Mouse (Mus musculus) midbrain, postnatal 0 days (tissue): ENCODE data around the gene Dock1. TPM values are rescaled to one million over a fixed set of nuclear protein-coding genes. Genes with fewer than 3 reads are reported as not detected.

Experiments
- ATAC-seq: fragments of 200-750 bp; cut with Nextera tagmentation; 2 replicates; pipeline ENCODE4 v1.8.0; 2017; ENCODE audit warnings: moderate number of reproducible peaks, mild to moderate bottlenecking, moderate TSS enrichment, moderate library complexity; ENCODE audit not compliant: low FRiP score
- DNase-seq: peaks from one replicate; pipeline ENCODE4 v3.0.0-alpha.2; 2015; ENCODE audit warnings: low spot score
- H3K27ac ChIP-seq: fragments of 300-500 bp; sonication (generic); 2 replicates; pipeline ENCODE4 v1.5.1; 2014; ENCODE audit warnings: low read depth, mild to moderate bottlenecking, low read length, mixed read lengths
- H3K27me3 ChIP-seq: fragments of 300-500 bp; sonication (generic); 2 replicates; pipeline ENCODE4 v1.6.1; 2014; ENCODE audit warnings: low read length, control low read depth, mixed read lengths; ENCODE audit not compliant: insufficient read depth
- H3K36me3 ChIP-seq: fragments of 300-500 bp; sonication (generic); 2 replicates; pipeline ENCODE4 v1.6.1; 2014; ENCODE audit warnings: low read length, control low read depth, mixed read lengths; ENCODE audit not compliant: insufficient read depth
- H3K4me1 ChIP-seq: fragments of 300-500 bp; sonication (generic); 2 replicates; pipeline ENCODE4 v1.6.1; 2014; ENCODE audit warnings: mild to moderate bottlenecking, control low read depth, antibody characterized with exemption, low read length, mixed read lengths; ENCODE audit not compliant: insufficient read depth
- H3K4me2 ChIP-seq: fragments of 300-500 bp; sonication (generic); 2 replicates; pipeline ENCODE4 v1.6.1; 2014; ENCODE audit warnings: low read depth, mild to moderate bottlenecking, low read length, mixed read lengths; ENCODE audit not compliant: poor library complexity, severe bottlenecking
- H3K4me3 ChIP-seq: fragments of 300-500 bp; sonication (generic); 2 replicates; pipeline ENCODE4 v1.5.1; 2014; ENCODE audit warnings: low read depth, mild to moderate bottlenecking, low read length, moderate library complexity
- H3K9ac ChIP-seq: fragments of 300-500 bp; sonication (generic); replicated peaks from 2 replicates; pipeline ENCODE4 v1.6.1; 2014; ENCODE audit warnings: mild to moderate bottlenecking, low read length, moderate library complexity, mixed read lengths; ENCODE audit not compliant: poor library complexity, severe bottlenecking
- H3K9me3 ChIP-seq: fragments of 300-500 bp; sonication (generic); 2 replicates; pipeline ENCODE4 v1.6.1; 2016; ENCODE audit warnings: low read length, control low read depth
- CTCF ChIP-seq: IDR thresholded peaks from 2 replicates; pipeline ENCODE4 v1.5.1; 2016; ENCODE audit warnings: antibody characterized with exemption, mild to moderate bottlenecking
- WGBS: fragments of 180-500 bp; shearing (Covaris S2); extraction: QIAGEN DNeasy Blood & Tissue Kit; methylation state at CpG from one replicate; pipeline ENCODE4 v1.1.7; 2014; 5-methylcytosine and 5-hydroxymethylcytosine counted together
- polyA plus RNA-seq: library from polyadenylated mRNA; unstranded; fragments of >200 nt; fragmentation: Nextera tagmentation; extraction: Ambion mirVana; gene quantifications from 2 replicates; pipeline ENCODE4 v1.2.1, GENCODE M21; 2015
- total RNA-seq: library from RNA; depleted of rRNA; stranded (reverse); fragments of >200 nt; gene quantifications from 2 replicates; pipeline ENCODE4 v1.2.3, GENCODE M21; 2014

Dock1 gene
- total and polyA plus RNA-seq, 2 experiments from 2014 or later = 5.3 to 14.2 TPM

- no peak for ATAC-seq
- WGBS = 85% methylated on average over 5 of the region's 5 CpGs
- no peak for DNase-seq
Measured at GRCm38 (mm10) chr7:134690118-134690517, 19.7 kb downstream of the Dock1 start.

GRCm38 (mm10) chr7:134690806-134691205 is 20.4 kb downstream of the Dock1 start:
- Histone ChIP-seq H3K9me3 (no peaks in the 10 kb centered on the region), H3K4me1 (no peaks in the 10 kb centered on the region), H3K27me3 (no peaks in the 10 kb centered on the region), H3K36me3 (no peaks in the 10 kb centered on the region), H3K27ac (no peak overlapping the region), H3K4me3 (no peak overlapping the region), H3K4me2 (no peak overlapping the region), H3K9ac (no peak overlapping the region)
- no peak for DNase-seq
- WGBS = 98% methylated on average over 3 of the region's 3 CpGs
- ATAC-seq = no peak
- TF ChIP-seq CTCF = no peak

More at GRCm38 (mm10) chr7:134690118-134690517, 19.7 kb downstream of the Dock1 start:
- Histone ChIP-seq H3K27me3 (no peaks in the 10 kb centered on the region), H3K36me3 (no peaks in the 10 kb centered on the region), H3K4me3 (no peak overlapping the region), H3K9me3 (no peaks in the 10 kb centered on the region), H3K9ac (no peak overlapping the region), H3K4me2 (no peak overlapping the region), H3K27ac (no peak overlapping the region), H3K4me1 (no peaks in the 10 kb centered on the region)
- no peak for TF ChIP-seq CTCF

- H3K9ac ChIP-seq = no peak overlapping the region
- H3K4me1 ChIP-seq = no peaks in the 10 kb centered on the region
- DNase-seq (no peak), ATAC-seq (no peak)
- no peaks in the 10 kb centered on the region for H3K27me3 ChIP-seq
- whole genome bisulfite sequencing = 97% methylated on average over 1 of the region's 1 CpGs
- H3K4me3 ChIP-seq = no peak overlapping the region
- no peak overlapping the region for H3K4me2 ChIP-seq
- H3K36me3 ChIP-seq = no peaks in the 10 kb centered on the region
- H3K27ac ChIP-seq = no peak overlapping the region
- TF ChIP-seq CTCF = no peak
- no peaks in the 10 kb centered on the region for H3K9me3 ChIP-seq
Measured at GRCm38 (mm10) chr7:134693325-134693724, 22.9 kb downstream of the Dock1 start.

GRCm38 (mm10) chr7:134695431-134695830 is 25.0 kb downstream of the Dock1 start:
- no peak overlapping the region for H3K4me2 ChIP-seq
- TF ChIP-seq CTCF = no peak
- H3K9ac ChIP-seq = no peak overlapping the region
- no peak for DNase-seq
- no peak for ATAC-seq
- no peaks in the 10 kb centered on the region for H3K36me3 ChIP-seq
- H3K27me3 ChIP-seq = no peaks in the 10 kb centered on the region
- H3K4me1 ChIP-seq = no peaks in the 10 kb centered on the region
- H3K27ac ChIP-seq = no peak overlapping the region
- no peaks in the 10 kb centered on the region for H3K9me3 ChIP-seq
- WGBS = 93% methylated on average over 4 of the region's 4 CpGs
- H3K4me3 ChIP-seq = no peak overlapping the region

- WGBS = 84% methylated on average over 10 of the region's 10 CpGs
- no peak for TF ChIP-seq CTCF
- Histone ChIP-seq H3K9ac (no peak overlapping the region), H3K27me3 (no peaks in the 10 kb centered on the region), H3K27ac (no peak overlapping the region), H3K4me2 (no peak overlapping the region), H3K9me3 (no peaks in the 10 kb centered on the region), H3K4me3 (no peak overlapping the region), H3K4me1 (no peaks in the 10 kb centered on the region), H3K36me3 (no peaks in the 10 kb centered on the region)
- DNase-seq (no peak), ATAC-seq (no peak)
Measured at GRCm38 (mm10) chr7:134696126-134696979, 25.9 kb downstream of the Dock1 start.

GRCm38 (mm10) chr7:134697479-134697878 is 27.0 kb downstream of the Dock1 start:
- no peak for DNase-seq
- H3K4me1 ChIP-seq = no peaks in the 10 kb centered on the region
- no peak overlapping the region for H3K9ac ChIP-seq
- WGBS = 67% methylated on average over 4 of the region's 4 CpGs
- H3K27ac ChIP-seq = no peak overlapping the region
- no peak for TF ChIP-seq CTCF
- ATAC-seq = no peak
- H3K36me3 ChIP-seq = no peaks in the 10 kb centered on the region
- H3K27me3 ChIP-seq = no peaks in the 10 kb centered on the region
- no peaks in the 10 kb centered on the region for H3K9me3 ChIP-seq
- H3K4me2 ChIP-seq = no peak overlapping the region
- H3K4me3 ChIP-seq = no peak overlapping the region
